Mouse (Mus musculus) sigmoid colon, adult 10 weeks (tissue): Measurements from ENCODE around the gene Lzts2. TPM values are rescaled to one million over a fixed set of nuclear protein-coding genes. Genes with fewer than 3 reads are reported as not detected.

Experiments used
- polyA plus RNA-seq: library from polyadenylated mRNA; stranded (reverse); fragments of 350-450 nt; fragmentation: Illumina TruSeq; extraction: RNeasy Lipid Tissue Mini Kit (QIAGEN cat#74804); gene quantifications from one replicate; pipeline ENCODE4 v1.2.3, GENCODE M21; 2014; ENCODE audit warnings: low read depth, low replicate concordance

Gene Lzts2
- 11.9 TPM for polyA plus RNA-seq

GRCm38 (mm10) chr19:45014335-45014971 is at the start of gene Lzts2:
TSS of gene Lzts2 (plus strand) at chr19:45014414.

GRCm38 (mm10) chr19:44988831-44989566 is 25.2 kb upstream of the Lzts2 start, which contains the start of gene Sema4g:
TSS of gene Sema4g (plus strand) at chr19:44989101.

GRCm38 (mm10) chr19:45005444-45005843 is 8.8 kb upstream of the Lzts2 start, which contains the start of gene Twnk:
TSS of gene Twnk (plus strand) at chr19:45005663.

GRCm38 (mm10) chr19:45005957-45006712 is 8.1 kb upstream of the Lzts2 start, which contains the start of gene Mrpl43:
TSS of gene Mrpl43 (minus strand) at chr19:45006442.

GRCm38 (mm10) chr19:45045651-45046050 is 31.4 kb downstream of the Lzts2 start, which contains the start of gene Pdzd7:
TSS of gene Pdzd7 (minus strand) at chr19:45045717.

GRCm38 (mm10) chr19:45047417-45047934 is 33.3 kb downstream of the Lzts2 start, which contains the start of gene Sfxn3:
TSS of gene Sfxn3 (plus strand) at chr19:45047503.

GRCm38 (mm10) chr19:45074580-45075322 is 60.5 kb downstream of the Lzts2 start, which contains the start of gene Kazald1:
TSS of gene Kazald1 (plus strand) at chr19:45075241.

Other genes with a start within 250 kb of the Lzts2 start
- gene Slf2, start 83.3 kb upstream of the Lzts2 start, polyA plus RNA-seq: 48.4 TPM
- gene Sema4g, start 25.3 kb upstream of the Lzts2 start, polyA plus RNA-seq: 50.9 TPM
- gene Twnk, start 8.8 kb upstream of the Lzts2 start, polyA plus RNA-seq: 4.6 TPM
- gene Mrpl43, start 8.0 kb upstream of the Lzts2 start, polyA plus RNA-seq: 13.8 TPM
- gene Pdzd7, start 31.3 kb downstream of the Lzts2 start, polyA plus RNA-seq: 6.2 TPM
- gene Sfxn3, start 33.1 kb downstream of the Lzts2 start, polyA plus RNA-seq: 30.7 TPM
- 0.44 TPM for gene Kazald1, start 60.8 kb downstream of the Lzts2 start, polyA plus RNA-seq
- gene Tlx1, start 136.3 kb downstream of the Lzts2 start, polyA plus RNA-seq: not detected
- not detected for gene Lbx1, start 221.4 kb downstream of the Lzts2 start, polyA plus RNA-seq